Mouse (Mus musculus) forebrain, embryonic 11.5 days (tissue): ENCODE results near the gene Tmem132a. TPM values are rescaled to one million over a fixed set of nuclear protein-coding genes. Genes with fewer than 3 reads are reported as not detected.
A peak's percentile ranks its signal among the peaks of the same experiment; 100 is the strongest.

Source experiments
- ATAC-seq: fragments of 200-750 bp; cut with Nextera tagmentation; replicated peaks from 2 replicates; pipeline ENCODE4 v1.8.0; 2017; ENCODE audit warnings: moderate TSS enrichment; ENCODE audit not compliant: low FRiP score
- DNase-seq: peaks from one replicate; pipeline ENCODE4 v3.0.0-alpha.2; 2017; ENCODE audit warnings: low spot score
- H3K27ac ChIP-seq: fragments of 300-500 bp; sonication (generic); 2 replicates; pipeline ENCODE4 v1.5.1; 2014; ENCODE audit warnings: low read depth, low read length
- H3K27me3 ChIP-seq: fragments of 300-500 bp; sonication (generic); 2 replicates; pipeline ENCODE4 v1.6.1; 2014; ENCODE audit warnings: mild to moderate bottlenecking, low read length, mixed read lengths; ENCODE audit not compliant: control insufficient read depth, insufficient read depth
- H3K36me3 ChIP-seq: fragments of 300-500 bp; sonication (generic); 2 replicates; pipeline ENCODE4 v1.6.1; 2014; ENCODE audit warnings: mild to moderate bottlenecking, low read length, moderate library complexity, mixed read lengths; ENCODE audit not compliant: control insufficient read depth, insufficient read depth
- H3K4me1 ChIP-seq: fragments of 300-500 bp; sonication (generic); replicated peaks from 2 replicates; pipeline ENCODE4 v1.6.1; 2014; ENCODE audit warnings: low read length, mixed read lengths; ENCODE audit not compliant: control insufficient read depth, insufficient read depth
- H3K4me2 ChIP-seq: fragments of 300-500 bp; sonication (generic); 2 replicates; pipeline ENCODE4 v1.6.1; 2014; ENCODE audit warnings: low read depth, mild to moderate bottlenecking, low read length, moderate library complexity, mixed read lengths; ENCODE audit not compliant: severe bottlenecking
- H3K4me3 ChIP-seq: fragments of 300-500 bp; sonication (generic); 2 replicates; pipeline ENCODE4 v1.5.1; 2014; ENCODE audit warnings: low read depth, low read length
- H3K9ac ChIP-seq: fragments of 300-500 bp; sonication (generic); 2 replicates; pipeline ENCODE4 v1.6.1; 2014; ENCODE audit warnings: low read length
- H3K9me3 ChIP-seq: fragments of 300-500 bp; sonication (generic); 2 replicates; pipeline ENCODE4 v1.6.1; 2016; ENCODE audit warnings: low read length, mixed read lengths; ENCODE audit not compliant: control insufficient read depth
- WGBS: fragments of 180-500 bp; shearing (Covaris S2); extraction: QIAGEN DNeasy Blood & Tissue Kit; methylation state at CpG from one replicate; pipeline ENCODE4 v1.1.7; 2014; 5-methylcytosine and 5-hydroxymethylcytosine counted together
- polyA plus RNA-seq: library from polyadenylated mRNA; unstranded; fragments of >200 nt; fragmentation: Nextera tagmentation; extraction: Ambion mirVana; gene quantifications from 2 replicates; pipeline ENCODE4 v1.2.1, GENCODE M21; 2014

The Tmem132a gene
- polyA plus RNA-seq, 1 experiment from 2014 or later = 95.1 TPM

DNA sequence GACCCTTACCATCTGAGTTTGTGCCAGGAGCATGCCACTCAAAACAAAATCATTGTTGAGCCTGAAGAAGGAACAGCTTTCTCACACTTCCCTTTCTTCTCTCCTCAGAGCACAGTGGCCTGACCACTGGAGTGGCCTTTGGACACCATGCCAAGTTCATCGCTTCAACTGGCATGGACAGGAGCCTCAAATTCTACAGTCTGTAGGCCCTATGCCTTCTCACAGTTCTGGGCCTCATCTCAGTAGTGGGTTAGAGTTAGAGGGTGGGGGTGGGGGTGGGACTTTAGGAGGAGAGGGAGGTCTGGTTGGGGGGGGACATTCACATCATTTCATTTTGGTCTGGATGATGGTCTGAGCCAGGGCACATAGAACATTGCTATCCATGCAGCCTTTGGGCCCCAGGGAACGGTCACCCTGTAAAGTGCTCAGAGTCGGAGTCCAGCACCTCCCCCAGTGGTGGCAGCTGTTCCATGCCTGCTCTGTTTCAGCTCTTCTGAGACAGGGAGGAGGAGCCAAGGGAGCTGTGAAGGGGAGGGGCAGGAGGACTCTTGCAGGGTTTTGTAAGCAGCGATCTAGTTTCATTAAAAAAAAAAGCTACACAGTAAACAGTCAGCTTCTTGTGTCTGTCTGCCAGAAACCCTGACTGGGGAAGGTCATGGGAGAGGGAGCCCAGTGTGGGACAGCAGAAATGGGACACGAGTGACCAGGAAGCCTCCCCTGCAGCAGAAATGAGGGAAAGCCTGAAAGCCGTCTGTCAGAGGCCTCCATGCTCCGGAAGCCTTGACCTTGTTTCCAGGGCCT, 35.4 kb upstream of the Tmem132a start:
- ATAC-seq (no peak), DNase-seq (no peak)
- Histone ChIP-seq H3K4me3 (no peak overlapping the region), H3K4me1 (no peaks in the 10 kb centered on the region), H3K4me2 (no peak overlapping the region), H3K9me3 (no peaks in the 10 kb centered on the region), H3K9ac (no peak overlapping the region), H3K27me3 (no peaks in the 10 kb centered on the region), H3K36me3 (peaks cover 27% of the 10 kb centered on the region), H3K27ac (no peak overlapping the region)
- WGBS = 78% methylated on average over 7 of the region's 7 CpGs

DNA sequence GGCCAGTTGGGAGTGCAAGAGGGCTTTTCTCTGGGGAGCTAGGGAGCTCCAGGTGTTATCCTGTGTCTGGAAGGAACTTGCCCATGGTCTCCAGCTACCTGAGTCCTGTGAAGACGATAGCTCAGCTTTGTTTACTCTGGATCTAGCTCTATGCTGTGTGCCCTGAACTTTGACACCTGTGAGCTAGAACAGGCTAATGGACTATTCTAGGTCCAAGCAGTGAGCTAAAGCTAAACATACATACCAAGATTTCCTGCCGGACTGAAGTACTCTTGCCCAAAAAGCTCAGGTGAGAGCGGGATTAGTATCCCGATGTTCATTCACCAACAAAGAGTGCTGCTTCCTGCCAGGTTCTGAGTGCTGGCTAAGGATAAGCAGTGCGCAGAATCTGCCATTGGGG, 34.8 kb upstream of the Tmem132a start:
- H3K36me3 ChIP-seq = peaks cover 27% of the 10 kb centered on the region

DNA sequence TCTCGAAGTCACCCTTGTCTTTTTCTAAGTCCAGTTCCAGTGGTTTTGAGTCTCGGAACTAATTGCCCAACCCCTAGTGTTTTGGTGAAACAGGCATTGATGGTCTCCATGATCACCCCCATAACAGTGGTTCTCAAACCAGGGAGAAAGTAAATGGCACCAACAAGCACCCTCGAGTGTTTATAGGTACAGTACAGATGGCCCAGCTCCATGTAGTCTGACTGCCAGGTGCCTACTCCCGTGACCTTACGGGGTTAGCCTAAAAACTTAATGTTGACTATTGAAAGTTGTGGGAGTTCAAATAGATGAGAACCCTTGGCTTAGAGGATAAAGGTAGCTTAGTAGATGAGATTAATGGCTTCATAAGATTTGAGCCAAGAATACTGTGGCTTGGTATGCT, 31.3 kb upstream of the Tmem132a start:
- Histone ChIP-seq H3K4me2 (no peak overlapping the region), H3K9me3 (no peaks in the 10 kb centered on the region), H3K27me3 (no peaks in the 10 kb centered on the region), H3K36me3 (peaks cover 27% of the 10 kb centered on the region), H3K27ac (no peak overlapping the region), H3K4me1 (peaks cover 2% of the 10 kb centered on the region; the same call in 1 of the 2 replicates), H3K9ac (no peak overlapping the region), H3K4me3 (no peak overlapping the region)
- WGBS = 93% methylated on average over 5 of the region's 5 CpGs
- no peak for DNase-seq
- ATAC-seq = no peak

More for the DNA sequence above, 34.8 kb upstream of the Tmem132a start:
- ATAC-seq (no peak), DNase-seq (no peak)
- WGBS = 90% methylated on average over 5 of the region's 5 CpGs
- Histone ChIP-seq H3K9ac (no peak overlapping the region), H3K27ac (no peak overlapping the region), H3K4me3 (no peak overlapping the region), H3K9me3 (no peaks in the 10 kb centered on the region), H3K27me3 (no peaks in the 10 kb centered on the region), H3K4me2 (no peak overlapping the region), H3K4me1 (no peaks in the 10 kb centered on the region)

DNA sequence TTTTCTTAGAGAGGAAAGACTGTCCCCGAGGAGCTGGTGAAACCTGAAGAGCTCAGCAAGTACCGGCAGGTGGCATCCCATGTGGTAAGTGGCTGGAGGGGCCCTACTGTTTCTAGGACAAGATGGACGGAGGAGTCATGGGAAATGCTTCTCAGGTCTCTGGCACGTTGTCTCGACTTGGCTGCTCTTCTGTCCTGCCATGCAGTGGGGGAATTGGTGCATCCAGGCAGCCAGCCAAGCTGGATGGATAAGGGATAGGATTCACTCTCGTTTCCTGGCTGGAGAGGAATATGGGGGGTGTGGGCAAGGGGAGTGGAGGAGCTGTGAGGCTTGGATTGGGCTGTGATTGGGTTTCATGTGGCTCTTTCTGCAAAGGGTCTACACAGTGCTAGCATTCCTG, 30.6 kb upstream of the Tmem132a start:
- peaks cover 25% of the 10 kb centered on the region for H3K36me3 ChIP-seq
- no peak overlapping the region for H3K27ac ChIP-seq
- H3K4me2 ChIP-seq = no peak overlapping the region
- no peaks in the 10 kb centered on the region for H3K27me3 ChIP-seq
- WGBS = 91% methylated on average over 6 of the region's 6 CpGs
- no peaks in the 10 kb centered on the region for H3K9me3 ChIP-seq
- ATAC-seq = no peak
- H3K4me1 ChIP-seq = peaks cover 2% of the 10 kb centered on the region; the same call in 1 of the 2 replicates
- no peak overlapping the region for H3K4me3 ChIP-seq
- H3K9ac ChIP-seq = no peak overlapping the region
- DNase-seq = no peak

DNA sequence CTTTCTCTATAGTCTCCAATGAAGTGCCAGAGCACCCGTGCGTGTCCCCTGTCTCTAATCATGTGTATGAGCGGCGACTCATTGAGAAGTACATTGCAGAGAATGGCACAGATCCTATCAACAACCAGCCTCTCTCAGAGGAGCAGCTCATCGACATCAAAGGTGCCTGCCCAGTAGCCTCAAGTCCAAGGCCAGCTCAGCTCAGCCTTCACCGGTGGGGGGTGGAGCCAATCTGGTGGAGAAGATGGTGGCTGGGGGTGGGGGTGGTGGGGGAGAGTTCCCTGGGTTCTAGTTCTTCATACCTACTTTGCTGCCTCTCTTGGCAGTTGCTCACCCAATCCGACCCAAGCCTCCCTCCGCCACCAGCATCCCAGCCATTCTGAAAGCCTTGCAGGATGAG, 27.8 kb upstream of the Tmem132a start:
- Histone ChIP-seq H3K36me3 (peaks cover 13% of the 10 kb centered on the region; the same call in 1 of the 2 replicates), H3K4me1 (peaks cover 2% of the 10 kb centered on the region; the same call in 1 of the 2 replicates), H3K4me3 (no peak overlapping the region), H3K27ac (no peak overlapping the region), H3K4me2 (no peak overlapping the region), H3K9ac (no peak overlapping the region), H3K9me3 (no peaks in the 10 kb centered on the region), H3K27me3 (no peaks in the 10 kb centered on the region)
- ATAC-seq (no peak), DNase-seq (no peak)
- WGBS = 93% methylated on average over 8 of the region's 8 CpGs

DNA sequence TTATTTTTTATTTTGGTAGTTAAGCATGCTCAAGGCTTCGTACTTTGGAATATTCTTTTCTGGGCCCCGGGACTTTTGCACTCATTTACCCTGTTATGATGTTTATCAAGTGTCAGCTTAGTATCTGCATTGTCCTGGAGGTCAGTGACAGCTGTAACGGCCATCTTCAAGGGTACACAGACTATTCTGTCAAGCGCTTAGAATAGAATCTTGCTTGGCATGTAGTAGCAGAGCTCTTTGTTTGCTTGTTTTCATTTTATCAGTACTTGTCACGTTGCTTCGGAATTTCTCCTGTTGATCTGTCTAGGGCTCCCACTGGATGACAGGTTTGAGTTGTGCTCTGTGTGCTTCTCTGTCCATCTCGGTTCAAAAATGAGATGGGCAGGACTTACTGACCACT, 27.1 kb upstream of the Tmem132a start:
- H3K36me3 ChIP-seq = peaks cover 13% of the 10 kb centered on the region; the same call in 1 of the 2 replicates
- H3K9me3 ChIP-seq = no peaks in the 10 kb centered on the region
- peaks cover 2% of the 10 kb centered on the region; the same call in 1 of the 2 replicates for H3K4me1 ChIP-seq
- no peak overlapping the region for H3K27ac ChIP-seq
- no peak overlapping the region; the same call in 1 of the 2 replicates for H3K4me3 ChIP-seq
- ATAC-seq = no peak
- no peaks in the 10 kb centered on the region for H3K27me3 ChIP-seq
- H3K9ac ChIP-seq = no peak overlapping the region
- WGBS = 85% methylated on average over 7 of the region's 7 CpGs
- H3K4me2 ChIP-seq = no peak overlapping the region
- DNase-seq = no peak

DNA sequence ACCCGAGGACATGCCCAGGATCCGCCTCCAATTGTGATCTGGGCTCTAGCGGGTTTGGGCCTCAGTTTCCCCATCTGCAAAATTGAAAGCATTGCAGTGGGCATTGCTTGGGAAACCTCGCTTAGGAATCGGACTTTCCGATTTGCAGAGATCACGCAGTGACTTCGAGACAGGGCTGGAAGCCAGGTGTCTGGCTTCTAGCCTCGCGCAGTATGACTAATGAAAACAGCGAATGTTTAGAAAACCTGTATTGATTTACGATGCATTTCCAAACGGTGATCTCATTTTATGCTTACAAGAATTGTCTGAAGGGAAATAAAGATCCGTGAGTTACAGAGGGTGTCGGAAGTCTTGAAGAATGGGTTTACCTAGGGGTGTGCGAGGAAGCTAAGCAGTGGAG, 26.0 kb upstream of the Tmem132a start:
- DNase-seq (no peak), ATAC-seq (peak; percentile 4; the same call in 1 of the 2 replicates)
- 4% methylated on average over 16 of the region's 16 CpGs for WGBS
- peaks cover 2% of the 10 kb centered on the region; the same call in 1 of the 2 replicates for H3K4me1 ChIP-seq
- H3K36me3 ChIP-seq = peaks cover 6% of the 10 kb centered on the region; the same call in 1 of the 2 replicates
- no peaks in the 10 kb centered on the region for H3K27me3 ChIP-seq
- peak overlapping the region; percentile 74 for H3K4me3 ChIP-seq
- peak overlapping the region; percentile 68 for H3K4me2 ChIP-seq
- peak overlapping the region; percentile 88 for H3K27ac ChIP-seq
- H3K9me3 ChIP-seq = no peaks in the 10 kb centered on the region
- peak overlapping the region; percentile 90 for H3K9ac ChIP-seq

DNA sequence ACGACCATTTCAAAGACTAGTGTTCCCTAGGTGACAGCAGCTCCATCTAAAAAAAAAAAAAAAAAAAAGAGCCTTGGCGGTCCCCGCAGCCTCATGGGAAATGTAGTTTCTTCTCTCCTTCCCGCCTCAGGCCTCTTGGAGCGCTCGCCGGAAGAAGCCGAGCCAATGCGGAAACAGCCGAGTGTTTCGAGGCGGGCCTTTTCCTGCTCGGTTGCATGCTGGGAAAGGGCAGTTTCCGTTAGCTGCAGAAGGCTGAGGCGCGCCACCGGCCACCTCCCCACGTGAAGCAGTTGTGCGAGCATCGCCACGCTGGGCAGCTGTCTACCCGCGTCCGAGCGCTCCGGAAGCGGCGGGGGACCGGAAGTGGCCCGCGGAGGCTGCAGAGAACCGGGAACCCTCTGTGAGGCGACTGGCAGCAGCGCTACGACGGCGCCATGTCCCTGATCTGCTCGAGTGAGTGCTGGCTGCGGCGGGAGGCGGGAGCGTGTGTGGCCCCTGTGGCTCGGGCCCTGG, 25.3 kb upstream of the Tmem132a start, which contains the start of gene Prpf19:
Gene Prpf19, plus strand, starts transcription at position 216 of the 513 bp plus-strand sequence.
- under 1% methylated on average over 42 of the region's 43 CpGs for WGBS
- DNase-seq (peak; percentile 98), ATAC-seq (peak; percentile 94)

More for the DNA sequence above, 25.3 kb upstream of the Tmem132a start, which contains the start of gene Prpf19:
- Histone ChIP-seq H3K27ac (peak within 1 kb of the TSS; percentile 88), H3K36me3 (no peaks in the 10 kb centered on the region; the same call in 1 of the 2 replicates), H3K9ac (peak within 1 kb of the TSS; percentile 90), H3K9me3 (no peaks in the 10 kb centered on the region), H3K4me2 (peak within 1 kb of the TSS; percentile 68), H3K4me3 (peak within 1 kb of the TSS; percentile 74), H3K27me3 (no peaks in the 10 kb centered on the region), H3K4me1 (peaks cover 2% of the 10 kb centered on the region; the same call in 1 of the 2 replicates)
